Mouse (Mus musculus) E14TG2a.4 (cell line): Measurements from ENCODE around the gene Gtpbp2.

Source experiments
- CTCF ChIP-seq: conservative IDR thresholded peaks from 2 replicates; pipeline ENCODE4 v1.5.1; 2014; ENCODE audit warnings: low read length
- POU5F1 ChIP-seq: IDR thresholded peaks from 2 replicates; pipeline ENCODE4 v1.6.1; 2014; ENCODE audit warnings: low read length, borderline replicate concordance

DNA sequence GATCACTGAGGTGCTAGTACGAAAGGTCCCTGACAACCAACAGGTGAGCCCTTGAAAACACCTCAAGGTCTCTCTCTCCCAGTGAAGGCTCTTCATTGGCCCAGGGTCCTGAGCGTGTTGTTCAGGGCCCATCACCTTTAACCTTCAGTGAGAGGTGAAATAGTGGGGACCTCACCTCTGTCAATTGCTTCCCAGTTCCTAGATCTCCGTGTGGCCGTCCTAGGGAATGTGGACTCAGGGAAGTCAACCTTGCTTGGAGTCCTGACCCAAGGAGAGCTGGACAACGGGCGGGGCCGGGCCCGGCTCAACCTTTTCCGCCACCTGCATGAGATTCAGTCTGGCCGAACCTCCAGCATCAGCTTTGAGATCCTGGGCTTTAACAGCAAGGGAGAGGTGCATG lies 4.0 kb downstream of the Gtpbp2 start:
- TF ChIP-seq CTCF: no peak
- no peak for TF ChIP-seq POU5F1
